Mouse (Mus musculus) liver, embryonic 18 days (tissue): ENCODE results near the gene Mt2. TPM values are rescaled to one million over a fixed set of nuclear protein-coding genes. Genes with fewer than 3 reads are reported as not detected.

ENCODE experiments used
- polyA plus RNA-seq: library from polyadenylated mRNA; depleted of rRNA; stranded (reverse); fragments of >200 nt; gene quantifications from 2 replicates; pipeline ENCODE4 v1.2.3, GENCODE M21; 2012; rRNA removed

Mt2 gene
- 484 and 1,170 TPM in 2 replicates for polyA plus RNA-seq

DNA sequence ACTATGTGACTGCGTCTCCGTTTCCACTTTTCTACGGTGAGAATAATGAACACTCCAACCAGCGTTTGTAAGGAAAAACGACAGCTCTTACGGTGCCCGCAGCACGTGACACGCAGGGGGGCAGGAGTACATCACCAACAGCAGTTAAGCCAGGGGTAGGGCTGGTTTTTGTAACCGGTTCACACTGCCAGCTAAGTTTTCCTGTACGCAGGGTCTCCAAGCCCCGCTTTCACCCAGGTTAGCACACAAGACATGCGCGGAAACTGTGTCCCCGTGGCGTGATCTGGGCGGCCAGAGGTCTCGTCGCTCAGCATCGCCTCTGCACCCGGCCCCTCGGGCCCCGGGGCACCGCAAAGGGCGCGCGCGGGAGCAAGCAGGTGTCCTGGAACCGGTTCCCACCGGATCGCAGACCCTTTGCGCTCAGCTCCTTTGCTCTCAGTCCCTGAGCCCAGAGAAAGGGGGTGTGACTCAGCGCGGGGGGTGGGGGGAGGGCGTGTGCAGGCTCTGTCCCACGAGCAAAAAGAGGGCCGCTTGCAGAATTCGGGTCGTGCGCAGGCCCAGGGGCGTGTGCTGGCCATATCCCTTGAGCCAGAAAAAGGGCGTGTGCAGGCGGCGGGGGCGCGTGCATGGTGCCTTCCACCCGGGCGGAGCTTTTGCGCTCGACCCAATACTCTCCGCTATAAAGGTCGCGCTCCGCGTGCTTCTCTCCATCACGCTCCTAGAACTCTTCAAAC lies at the start of gene Mt2:
Mt2 (plus strand) TSS at position 590 of the 734 bp plus-strand sequence.

DNA sequence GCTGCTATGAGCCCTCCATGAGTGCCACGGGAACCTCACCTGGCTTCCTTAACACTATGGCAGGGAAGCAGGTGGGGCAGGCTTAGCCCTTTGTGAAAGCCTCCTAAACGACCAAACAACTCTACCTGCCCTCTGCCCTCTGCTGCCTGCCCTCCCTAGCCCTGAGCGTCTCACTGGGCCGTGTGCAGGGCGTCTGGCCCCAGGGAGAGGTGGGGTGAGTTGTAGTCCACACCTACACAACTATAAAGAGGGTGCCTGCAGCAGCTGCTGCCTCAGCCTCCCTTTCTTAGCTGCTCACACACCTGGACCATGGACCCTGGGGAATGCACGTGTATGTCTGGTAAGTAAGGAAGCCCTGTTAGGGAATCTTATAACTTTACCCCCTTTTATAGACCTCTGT lies 35.5 kb upstream of the Mt2 start, which contains the start of gene Mt4:
Mt4 (plus strand) TSS at position 265 of the 400 bp plus-strand sequence.

DNA sequence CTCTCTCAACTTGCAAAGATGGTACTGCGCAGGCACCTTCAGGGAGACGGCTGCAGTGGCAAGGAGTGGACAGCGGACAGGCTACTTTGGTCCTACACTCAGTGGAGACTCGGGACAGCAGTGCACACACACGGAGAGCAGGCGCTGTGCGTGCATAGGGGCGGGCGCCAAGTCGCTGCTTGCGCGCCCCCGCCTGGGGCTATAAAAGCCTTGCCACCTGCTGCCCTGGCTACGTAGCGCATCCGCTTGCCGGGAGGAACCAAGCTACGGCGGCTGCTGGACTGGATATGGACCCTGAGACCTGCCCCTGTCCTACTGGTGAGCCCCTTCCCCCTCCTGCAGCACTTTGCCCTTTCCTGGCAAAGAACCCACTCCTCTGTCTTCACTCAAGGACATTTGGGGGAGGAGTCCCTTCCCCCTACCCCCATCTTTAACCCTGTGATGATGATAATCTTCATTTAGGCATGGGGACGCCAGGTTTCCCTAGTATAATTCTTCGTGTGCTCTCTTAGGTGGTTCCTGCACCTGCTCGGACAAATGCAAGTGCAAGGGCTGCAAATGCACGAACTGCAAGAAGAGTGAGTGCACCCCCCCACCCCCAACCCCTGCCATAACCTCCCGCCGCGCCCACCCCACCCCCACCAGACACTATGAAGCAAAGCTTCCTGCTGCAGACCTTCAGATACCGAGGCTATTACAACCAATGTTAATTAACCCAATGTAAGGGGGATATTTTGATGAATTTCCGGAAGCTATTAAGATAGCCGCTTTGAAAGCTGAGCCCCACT lies 19.8 kb upstream of the Mt2 start, which contains the start of gene Mt3:
Mt3 (plus strand) TSS at position 95 of the 788 bp plus-strand sequence.

DNA sequence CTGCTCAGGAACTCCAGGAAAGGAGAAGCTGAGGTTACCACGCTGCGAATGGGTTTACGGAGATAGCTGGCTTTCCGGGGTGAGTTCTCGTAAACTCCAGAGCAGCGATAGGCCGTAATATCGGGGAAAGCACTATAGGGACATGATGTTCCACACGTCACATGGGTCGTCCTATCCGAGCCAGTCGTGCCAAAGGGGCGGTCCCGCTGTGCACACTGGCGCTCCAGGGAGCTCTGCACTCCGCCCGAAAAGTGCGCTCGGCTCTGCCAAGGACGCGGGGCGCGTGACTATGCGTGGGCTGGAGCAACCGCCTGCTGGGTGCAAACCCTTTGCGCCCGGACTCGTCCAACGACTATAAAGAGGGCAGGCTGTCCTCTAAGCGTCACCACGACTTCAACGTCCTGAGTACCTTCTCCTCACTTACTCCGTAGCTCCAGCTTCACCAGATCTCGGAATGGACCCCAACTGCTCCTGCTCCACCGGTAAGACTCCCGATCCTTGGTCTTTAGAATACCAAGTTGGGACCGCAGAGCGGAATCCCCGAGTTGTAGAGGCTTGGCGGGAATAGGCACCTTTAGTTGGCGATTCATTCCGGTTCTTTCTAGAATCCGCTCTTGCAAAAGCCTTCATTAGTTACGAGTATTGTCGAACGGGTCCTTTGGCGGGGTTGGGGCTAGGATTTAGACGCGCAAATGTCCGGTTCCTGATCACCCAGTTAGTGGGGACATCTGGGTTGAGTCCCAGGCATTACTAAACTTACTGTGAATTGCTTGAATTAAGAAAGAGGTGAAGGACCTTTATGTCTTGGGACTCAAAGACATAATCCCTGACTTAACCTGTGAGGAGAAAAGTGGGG lies 6.6 kb downstream of the Mt2 start, which contains the start of gene Mt1:
Mt1 (plus strand) TSS at position 226 of the 856 bp plus-strand sequence.

DNA sequence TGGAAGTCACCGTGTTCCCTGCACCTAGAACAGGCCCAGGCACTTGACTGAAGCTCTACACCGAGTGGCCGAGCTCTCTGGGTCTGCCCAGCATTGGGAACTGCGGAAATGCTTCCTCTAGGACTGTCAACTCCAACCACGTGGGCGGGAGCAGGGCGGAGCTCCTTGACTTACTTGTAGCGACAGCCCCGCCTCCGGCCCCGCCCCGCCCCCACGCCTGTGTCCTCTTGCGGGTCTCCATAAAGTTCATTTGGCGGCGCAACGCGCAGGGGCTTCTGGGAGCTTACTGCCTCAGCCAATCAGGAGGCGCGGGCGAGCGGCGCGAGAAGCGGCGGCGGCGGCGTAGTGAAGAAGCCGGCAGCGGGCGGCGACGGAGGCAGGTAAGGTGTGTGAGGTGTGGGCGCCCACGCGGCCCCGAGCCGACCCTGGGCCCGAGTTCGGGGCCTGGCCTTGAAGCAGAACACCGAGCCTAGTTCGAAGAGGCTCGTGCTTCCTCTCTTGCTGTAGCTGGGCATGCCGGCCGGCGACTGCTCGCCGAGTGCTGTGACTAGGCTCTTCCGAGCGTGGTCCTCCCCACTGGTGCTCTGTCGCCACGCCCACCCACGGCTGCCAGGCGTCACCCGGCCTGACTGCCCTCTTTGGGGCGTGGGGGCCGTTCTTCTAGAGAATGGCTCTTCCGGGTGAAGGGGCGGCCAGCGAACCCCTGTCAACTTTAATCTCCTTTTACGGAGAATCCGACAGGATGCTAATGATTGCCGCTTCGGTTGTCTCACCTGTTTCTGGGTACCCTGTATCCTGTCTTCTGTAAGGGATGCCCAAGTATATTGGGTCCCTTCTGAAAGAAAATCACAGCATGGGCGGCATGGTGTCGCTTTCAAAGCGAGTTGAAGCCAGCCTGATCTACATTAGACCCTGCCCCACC lies 42.0 kb downstream of the Mt2 start, which contains the start of gene Nup93:
Nup93 (plus strand) TSS at position 313 of the 922 bp plus-strand sequence.

Other genes starting within 250 kb of the Mt2 start
- gene Amfr, start 159.8 kb upstream of the Mt2 start, polyA plus RNA-seq = 47.1 and 50.3 TPM in 2 replicates
- gene Nudt21, start 135.6 kb upstream of the Mt2 start, polyA plus RNA-seq = 38.1 and 40.6 TPM in 2 replicates
- gene Ogfod1, start 135.5 kb upstream of the Mt2 start, polyA plus RNA-seq = 3.5 and 4.5 TPM in 2 replicates
- 3.0 and 3.5 TPM in 2 replicates for gene Bbs2, start 73.7 kb upstream of the Mt2 start, polyA plus RNA-seq
- not detected in 2 replicates for gene Mt4, start 35.5 kb upstream of the Mt2 start, polyA plus RNA-seq
- not detected in 2 replicates for gene Mt3, start 20.1 kb upstream of the Mt2 start, polyA plus RNA-seq
- 1,348 and 3,546 TPM in 2 replicates for gene Mt1, start 6.4 kb downstream of the Mt2 start, polyA plus RNA-seq
- gene Nup93, start 41.9 kb downstream of the Mt2 start, polyA plus RNA-seq = 13.2 and 14.5 TPM in 2 replicates
- 1.1 and 1.4 TPM in 2 replicates for gene Slc12a3, start 156.5 kb downstream of the Mt2 start, polyA plus RNA-seq
- gene Herpud1, start 213.8 kb downstream of the Mt2 start, polyA plus RNA-seq = 225 and 236 TPM in 2 replicates